Mouse (Mus musculus) telencephalon, adult 2 months (tissue): ENCODE measurements around the gene Cul3.

Experiments used
- DNase-seq: peaks from one replicate; pipeline ENCODE4 v3.0.0-alpha.2; 2011; ENCODE audit warnings: low read depth, low spot score

The Cul3 gene

DNA sequence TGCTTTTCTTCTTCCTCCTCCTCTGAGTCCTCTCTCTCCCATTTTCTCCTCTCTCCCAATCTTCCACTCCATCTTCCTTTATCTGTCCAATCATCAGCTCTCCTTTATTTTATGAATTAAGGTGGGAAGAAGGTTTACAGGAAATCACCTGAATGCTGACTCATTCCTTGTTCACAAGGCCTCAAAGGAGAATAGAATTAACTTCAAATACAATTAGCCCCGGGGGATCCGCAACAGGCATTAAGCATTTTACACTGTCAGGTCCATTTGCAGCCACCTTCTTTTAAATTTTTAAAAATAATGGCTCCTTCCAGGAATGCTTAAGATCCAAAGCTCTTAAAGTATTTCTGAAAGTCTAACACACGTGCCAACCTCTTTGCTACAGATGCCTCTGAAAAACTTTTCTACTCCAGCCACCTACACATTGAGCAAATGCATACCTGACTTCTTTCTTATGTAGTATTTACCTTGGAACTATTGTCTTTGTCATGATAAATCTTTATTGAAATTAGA lies 24.7 kb downstream of the Cul3 start:
- no peak for DNase-seq

DNA sequence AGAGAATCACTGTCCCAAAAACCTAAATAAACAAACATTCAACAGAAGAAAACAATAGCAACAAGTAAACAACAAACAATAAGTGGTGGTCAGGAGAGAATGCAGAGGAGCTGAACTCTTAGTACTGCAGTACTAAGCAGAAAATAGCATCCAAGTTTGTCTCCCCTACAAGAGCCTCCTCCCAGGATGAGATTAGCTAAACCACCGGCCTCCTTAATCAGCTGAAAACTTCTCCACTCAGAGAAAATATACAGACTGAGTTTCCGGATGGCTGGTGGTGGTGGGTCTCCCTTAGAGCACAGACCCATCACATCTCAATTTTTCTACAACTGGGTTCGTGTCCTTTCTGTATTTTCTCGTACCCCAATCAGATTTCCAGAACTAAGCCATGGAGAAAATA lies 47.0 kb downstream of the Cul3 start:
- DNase-seq, result no peak

DNA sequence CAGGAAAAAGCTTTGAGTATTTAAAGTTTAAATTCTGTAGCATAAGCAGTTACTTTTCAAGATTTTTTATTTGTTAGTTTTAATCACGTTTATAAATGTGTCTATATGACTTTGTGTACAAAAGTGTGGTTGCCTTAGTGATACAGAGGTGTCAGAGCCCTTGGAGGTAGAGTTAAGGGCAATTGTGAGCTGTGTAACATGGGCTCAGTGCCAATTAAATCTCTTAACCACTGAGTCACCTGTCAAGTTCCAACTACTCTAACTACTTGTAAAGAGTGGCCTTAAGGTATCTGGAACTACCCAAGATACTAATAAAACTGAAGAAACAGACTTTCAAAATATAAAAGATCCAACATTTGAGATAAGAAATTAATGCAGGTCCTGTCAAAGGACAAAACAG lies 61.5 kb downstream of the Cul3 start:
- DNase-seq, result no peak

DNA sequence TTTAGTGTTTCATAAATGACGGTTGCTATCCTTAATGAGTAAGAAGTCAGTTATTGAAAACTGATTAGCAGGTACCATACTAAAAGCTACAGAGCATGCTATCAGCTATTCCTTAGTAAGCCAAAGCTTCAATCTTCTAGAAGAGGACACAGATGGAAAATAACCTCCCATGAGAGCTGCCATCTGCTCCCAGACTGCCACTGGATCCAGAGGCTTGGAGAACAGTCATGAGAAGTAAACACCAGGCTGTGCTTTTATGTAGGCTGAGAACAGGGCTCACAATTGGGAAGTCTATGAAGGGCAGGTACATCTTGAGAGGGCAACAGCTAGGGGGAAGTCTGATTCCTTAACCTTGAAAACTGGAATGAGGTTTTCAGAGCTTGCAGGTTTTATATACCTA lies 79.8 kb downstream of the Cul3 start:
- no peak for DNase-seq

DNA sequence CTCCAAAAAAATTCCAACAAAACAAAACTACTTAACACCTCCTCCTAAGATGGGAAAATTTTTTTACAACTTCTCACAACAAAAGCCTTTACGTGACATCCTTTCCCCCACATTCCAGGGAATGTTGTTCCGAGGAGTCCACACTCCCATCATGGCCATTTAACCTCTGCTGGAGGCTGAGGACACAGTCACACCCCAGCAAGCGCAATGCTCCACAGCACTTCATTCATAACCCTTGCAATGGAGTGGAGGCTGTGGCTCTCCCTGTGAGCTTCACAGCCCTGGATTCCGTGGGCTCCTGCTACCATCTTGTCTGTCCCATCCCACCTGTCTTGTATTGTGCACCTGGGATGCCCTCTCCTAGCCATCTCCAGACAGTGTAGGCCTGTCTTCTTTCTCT lies 81.6 kb downstream of the Cul3 start:
- no peak for DNase-seq

DNA sequence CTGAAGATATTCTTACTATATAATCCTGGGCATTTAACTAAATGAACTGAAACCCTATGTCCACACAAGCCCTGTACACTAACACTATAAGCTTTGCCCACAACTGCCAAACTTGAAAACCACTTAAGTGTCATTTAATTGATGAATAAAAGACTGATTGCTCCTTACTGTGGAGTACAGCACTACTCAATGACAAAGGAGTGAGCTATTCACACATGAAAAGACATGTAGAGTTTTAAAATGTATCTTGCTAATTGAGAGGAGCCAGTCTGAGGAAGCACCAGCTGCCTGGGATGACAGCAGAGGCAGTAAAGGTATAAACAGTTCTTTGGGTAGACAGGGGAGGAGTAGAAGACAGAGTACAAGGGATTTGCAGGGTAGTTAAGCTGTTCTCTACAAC lies 87.0 kb downstream of the Cul3 start:
- no peak for DNase-seq

DNA sequence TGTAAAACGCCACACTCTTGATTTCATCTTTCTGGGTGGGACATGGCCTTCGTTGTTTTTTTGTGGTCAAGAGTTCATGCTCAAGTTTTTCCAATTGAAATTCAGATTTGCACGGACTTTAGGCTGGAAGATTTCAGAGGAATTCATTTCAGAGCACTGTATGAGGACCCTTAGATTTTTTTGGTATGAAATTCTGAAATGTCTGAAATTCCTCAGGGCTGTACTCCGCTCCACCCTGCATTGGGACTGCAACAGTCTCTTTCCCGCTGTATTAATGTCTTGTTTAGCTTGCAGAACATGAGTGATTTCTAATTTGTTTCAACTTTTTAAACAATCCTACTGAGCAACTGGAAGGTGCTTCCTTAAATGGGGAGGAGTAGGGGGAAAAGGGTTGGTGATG lies 90.0 kb downstream of the Cul3 start:
- DNase-seq, result no peak

DNA sequence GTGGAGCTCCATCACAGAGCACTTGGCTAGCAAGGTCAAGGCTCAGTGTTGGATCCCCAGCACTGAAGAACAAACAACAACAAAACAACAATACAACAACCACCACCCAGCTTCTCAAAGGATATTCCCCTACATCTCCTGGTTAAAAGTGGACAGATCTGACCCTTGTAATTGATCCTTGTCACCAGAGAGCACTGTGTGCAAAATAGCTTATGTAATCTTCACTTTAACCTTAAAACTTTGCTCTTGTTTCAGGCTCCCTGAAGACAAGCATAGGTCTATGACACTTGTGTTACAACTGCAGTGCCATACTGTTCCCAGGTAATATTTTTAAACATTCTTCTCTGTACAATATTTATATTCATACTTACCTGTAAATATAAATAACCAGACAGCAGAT lies 93.1 kb downstream of the Cul3 start:
- DNase-seq, result no peak

DNA sequence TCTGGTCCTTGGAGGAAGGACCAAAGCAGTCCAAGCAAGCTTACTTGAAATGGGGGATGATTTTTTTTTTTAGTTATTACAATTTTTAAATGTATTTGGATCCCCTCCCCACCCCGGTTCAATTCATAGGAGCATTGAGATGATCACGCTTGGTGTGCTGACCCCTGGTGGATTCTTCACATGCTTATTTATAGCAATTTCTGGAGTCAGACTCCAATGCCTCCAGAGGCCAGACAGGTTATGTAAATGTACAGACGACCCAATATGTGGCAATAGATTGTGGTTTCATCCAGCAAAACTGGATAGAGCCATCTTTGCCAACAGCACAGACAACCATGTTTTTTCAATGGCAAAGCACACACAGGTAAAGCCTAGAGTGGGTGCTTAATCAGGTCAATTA lies 96.2 kb downstream of the Cul3 start:
- DNase-seq, result no peak

DNA sequence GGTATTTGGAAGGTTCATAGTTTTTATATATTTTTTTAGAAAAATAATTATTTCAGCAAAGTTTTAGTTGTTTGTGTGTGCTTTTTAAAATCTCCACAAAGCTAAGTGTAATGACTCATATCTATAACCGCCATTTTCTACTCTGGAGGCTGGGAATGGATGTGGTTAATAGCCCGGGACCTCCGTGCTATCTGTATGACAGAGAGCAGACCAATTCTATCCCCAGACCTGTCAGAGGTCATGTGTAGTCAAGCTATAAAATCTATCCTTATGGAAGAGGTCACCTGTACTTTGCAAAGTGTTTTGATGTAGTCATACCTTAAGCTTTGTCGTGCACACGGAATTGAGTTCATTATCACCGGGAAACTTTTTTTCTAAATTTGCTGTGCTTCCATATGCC lies 98.7 kb downstream of the Cul3 start:
- DNase-seq, result no peak

DNA sequence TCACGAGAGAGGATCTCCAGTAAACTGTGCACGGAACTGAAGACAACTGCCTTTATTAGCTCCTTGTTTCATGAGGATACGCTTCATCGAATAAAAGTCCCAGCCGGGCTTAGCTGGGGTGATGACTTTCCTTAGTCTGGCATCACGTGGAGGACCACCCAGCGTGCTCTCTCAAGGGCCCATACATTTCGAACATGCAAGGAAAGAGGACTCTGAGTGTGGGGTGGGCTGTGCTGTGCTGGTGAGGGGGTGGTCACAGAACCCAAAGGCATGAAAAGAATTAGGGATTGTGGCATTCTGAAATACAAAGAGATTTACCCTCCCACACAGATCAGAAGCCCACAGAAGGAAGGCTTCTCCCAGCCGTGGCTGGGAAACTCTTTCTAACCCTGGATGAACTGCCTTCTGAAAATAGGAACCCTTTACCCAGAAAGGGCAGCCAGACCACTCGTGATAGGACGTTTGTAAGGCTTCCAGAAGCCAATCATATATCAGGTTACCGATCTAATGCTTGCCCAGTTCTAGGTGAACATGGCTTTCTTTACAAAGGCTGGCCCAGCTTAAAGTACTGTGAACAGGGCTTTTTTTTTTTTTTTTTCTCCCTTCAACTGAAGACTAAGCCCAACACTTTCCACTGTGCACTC lies 100.1 kb downstream of the Cul3 start:
- DNase-seq, result no peak

DNA sequence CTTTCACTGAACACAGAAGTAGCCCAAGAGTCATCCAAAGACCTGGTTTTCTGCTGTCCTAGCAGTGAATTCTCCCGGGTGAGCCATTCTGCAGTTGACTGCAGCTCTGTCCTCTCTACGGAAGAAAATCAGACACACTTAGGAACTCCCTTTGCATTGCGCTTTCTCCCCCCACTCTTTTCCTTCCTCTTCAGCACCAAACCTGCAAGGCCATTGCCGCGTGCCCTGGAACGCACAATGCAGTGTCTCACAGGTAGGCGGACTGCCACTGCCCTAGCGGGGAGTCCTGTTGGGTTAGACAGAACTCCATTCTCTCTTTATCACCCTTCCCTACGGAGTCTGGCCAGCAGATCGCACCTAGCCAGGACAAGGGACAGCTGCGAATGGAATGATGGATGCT lies 100.8 kb downstream of the Cul3 start:
- DNase-seq, result no peak

DNA sequence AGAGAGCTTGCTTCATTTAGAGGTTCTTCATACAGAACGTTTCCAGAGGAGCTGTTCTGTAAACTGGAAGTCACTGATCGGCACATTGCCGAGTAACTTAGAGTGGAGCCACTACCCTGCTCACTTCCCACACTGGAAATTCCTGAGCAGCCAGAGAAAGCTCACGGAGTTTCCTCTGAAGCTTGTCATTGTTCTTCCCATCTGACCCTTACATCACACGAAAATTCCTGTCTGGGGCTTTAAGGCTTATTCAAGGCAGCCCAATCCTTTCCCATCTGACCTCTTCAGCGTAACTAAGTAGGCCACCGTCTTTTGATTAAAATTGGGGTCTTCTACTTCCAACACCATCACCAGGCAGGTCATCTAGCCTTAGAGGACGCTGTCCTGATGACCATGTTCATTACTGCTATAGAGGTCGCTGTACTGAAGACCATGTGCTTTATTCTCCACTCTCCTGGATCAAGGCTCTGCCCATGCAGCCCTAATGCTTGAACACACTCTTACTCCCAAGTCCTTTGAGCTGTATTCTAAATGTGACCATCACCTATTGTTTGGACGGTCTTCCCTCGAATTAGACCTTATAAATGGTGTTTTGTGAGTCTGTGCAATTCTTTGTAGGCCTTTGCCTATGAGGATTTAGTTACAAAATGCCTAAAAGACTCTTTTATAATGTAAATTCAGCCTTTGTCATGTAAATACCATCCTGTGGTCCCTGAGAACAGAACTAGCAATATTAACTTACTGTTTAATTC lies 103.2 kb downstream of the Cul3 start:
- no peak for DNase-seq

DNA sequence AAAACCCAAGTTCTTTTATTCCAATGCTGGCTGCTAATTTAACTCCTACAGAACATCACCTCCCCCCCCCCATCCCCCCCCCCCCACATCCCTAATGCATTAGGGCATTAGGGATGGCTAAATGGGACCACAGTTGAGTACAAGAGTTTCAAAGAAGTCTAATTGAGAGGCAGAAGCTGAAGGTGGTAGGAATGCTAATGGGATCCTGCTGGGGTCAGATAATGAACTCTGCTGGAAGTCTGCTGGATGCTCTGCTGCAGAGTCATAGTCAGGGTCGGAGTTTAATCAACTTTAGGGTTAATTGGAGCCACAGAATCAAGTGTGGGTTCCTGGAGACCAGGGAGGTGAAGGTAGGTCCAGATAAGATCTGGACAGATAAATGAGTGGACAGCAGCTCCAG lies 104.2 kb downstream of the Cul3 start:
- no peak for DNase-seq

DNA sequence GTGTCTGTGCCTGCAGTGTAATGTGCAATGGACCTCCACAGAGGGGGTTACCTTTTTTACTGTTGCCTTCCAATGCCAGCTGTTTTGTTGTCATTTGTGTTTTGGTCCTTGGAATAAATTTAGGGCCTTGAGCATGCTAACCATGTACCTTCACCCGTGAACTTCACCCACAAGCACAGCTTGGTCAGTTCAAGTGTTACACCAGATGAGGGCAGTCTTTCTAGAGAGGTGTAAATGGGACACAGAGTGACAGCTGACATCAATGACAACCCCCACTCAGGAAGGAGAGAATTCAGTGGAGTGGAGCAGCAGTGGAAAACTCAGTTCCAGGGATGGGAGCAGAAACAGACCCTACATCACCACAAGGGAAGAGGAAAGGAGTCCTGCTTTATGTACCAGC lies 109.7 kb downstream of the Cul3 start:
- no peak for DNase-seq

DNA sequence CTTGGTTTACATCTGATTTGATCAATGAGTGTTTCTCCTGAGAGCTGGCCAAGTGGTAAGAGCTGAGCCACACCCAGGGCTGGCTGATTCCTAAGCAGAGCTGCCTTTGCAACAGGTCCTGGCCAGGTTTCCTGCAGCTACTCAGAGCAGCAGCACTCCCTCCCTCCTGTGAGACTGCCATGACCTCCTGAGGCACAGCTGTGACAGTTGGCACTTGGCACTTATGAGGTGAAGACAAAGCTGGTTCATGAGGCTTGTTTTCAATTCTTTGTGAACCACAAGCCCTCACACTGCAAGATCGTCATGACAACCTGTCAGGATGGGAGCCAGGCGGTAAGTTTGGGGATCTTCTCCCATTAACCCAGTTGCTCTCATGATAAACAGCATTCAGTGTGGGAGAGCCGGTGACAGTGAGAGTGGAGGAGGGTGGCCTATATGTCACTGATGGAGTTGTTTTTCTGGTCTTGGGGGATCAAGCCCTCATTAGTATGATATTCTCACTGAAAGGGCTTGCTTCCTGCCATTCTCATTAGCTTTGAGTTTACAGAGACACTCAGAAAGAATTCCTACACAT lies 115.4 kb downstream of the Cul3 start:
- no peak for DNase-seq

DNA sequence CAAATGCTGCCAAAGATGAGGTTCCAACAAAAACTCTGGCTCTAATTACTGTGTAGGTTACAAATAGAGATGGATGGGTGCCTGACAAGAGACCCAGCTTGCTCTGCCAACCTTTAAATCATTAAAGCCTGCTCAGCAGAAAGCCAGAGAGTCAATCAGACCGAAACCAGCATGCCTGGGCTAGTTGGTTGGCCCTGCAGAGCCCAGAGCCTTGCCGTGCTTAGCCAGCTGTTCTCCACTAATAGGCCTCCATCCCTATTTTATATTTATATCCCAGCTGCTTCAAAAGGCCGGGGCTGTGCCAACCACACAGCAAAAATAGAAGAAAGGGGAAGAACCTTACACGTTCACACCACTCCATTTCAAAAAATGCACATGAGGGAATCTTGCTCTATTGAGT lies 119.1 kb downstream of the Cul3 start:
- DNase-seq, result no peak

DNA sequence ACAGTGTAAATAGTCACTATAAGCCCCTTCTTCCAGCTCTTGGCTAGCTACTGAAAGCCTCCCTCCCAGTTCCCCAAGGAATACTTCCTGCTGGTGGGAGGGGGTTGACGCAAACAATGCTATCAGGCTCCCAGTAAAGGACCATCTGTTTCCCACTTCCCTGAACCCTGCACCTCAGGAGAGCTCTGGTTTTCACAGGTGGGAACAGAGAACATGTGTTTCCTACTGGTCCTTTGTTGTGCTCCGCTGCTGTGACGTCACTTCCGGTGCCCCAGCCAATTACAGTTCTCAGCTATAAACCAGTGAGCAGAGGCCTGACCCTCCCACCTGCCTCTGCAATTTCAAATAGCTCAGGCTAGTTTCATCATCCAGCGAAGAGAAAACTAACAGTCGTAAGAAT lies 122.0 kb downstream of the Cul3 start, which contains the start of gene Fam124b:
Gene Fam124b (minus strand): TSS at position 206 of the 400 bp plus-strand sequence.
- DNase-seq, result no peak
